Mouse (Mus musculus) G1E (cell line): ENCODE measurements around the gene Grin2a.

Experiments used
- CTCF ChIP-seq: IDR thresholded peaks from 2 replicates; pipeline ENCODE4 v1.5.1; 2012; ENCODE audit warnings: low read depth, low read length, inconsistent platforms, mixed read lengths
- GATA1 ChIP-seq: IDR thresholded peaks from 2 replicates; pipeline ENCODE4 v1.6.1; 2012; ENCODE audit warnings: borderline replicate concordance, low read length, inconsistent platforms, mixed read lengths

DNA sequence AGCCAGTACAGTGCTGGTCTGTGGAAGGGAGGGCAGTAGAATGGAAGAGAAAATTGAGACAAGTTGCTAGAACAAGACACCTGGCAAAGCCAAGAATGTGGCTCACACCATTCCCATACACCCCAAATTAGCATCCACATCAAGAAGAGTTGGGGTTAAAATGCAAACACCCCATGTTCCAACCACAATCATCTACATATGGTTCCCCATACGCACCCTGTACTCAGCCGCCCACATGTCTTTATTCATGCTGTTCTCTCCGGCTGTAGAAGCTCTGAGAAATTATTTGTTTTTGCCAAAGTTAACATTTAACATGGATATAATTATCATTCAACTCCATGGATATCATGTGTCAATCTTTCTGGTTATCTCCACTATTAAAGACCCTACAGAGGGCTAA lies 22.7 kb downstream of the Grin2a start:
- TF ChIP-seq CTCF (no peak), GATA1 (no peak)
